Mouse (Mus musculus) liver, embryonic 11.5 days (tissue): ENCODE measurements around the gene Ccdc85a. TPM values are rescaled to one million over a fixed set of nuclear protein-coding genes. Genes with fewer than 3 reads are reported as not detected.

Experiments used
- ATAC-seq: fragments of 200-750 bp; cut with Nextera tagmentation; replicated peaks from 2 replicates; pipeline ENCODE4 v1.8.0; 2017; ENCODE audit warnings: moderate number of reproducible peaks, mild to moderate bottlenecking, moderate TSS enrichment, moderate library complexity; ENCODE audit not compliant: low FRiP score
- DNase-seq: peaks from one replicate; pipeline ENCODE4 v3.0.0-alpha.2; 2017; ENCODE audit warnings: low spot score
- H3K27ac ChIP-seq: fragments of 300-500 bp; sonication (generic); 2 replicates; pipeline ENCODE4 v1.5.1; 2014; ENCODE audit warnings: mild to moderate bottlenecking, low read depth, low read length, control low read depth
- H3K27me3 ChIP-seq: fragments of 300-500 bp; sonication (generic); replicated peaks from 2 replicates; pipeline ENCODE4 v1.6.1; 2014; ENCODE audit warnings: low read length, mixed read lengths; ENCODE audit not compliant: control insufficient read depth, insufficient read depth
- H3K36me3 ChIP-seq: fragments of 300-500 bp; sonication (generic); 2 replicates; pipeline ENCODE4 v1.6.1; 2014; ENCODE audit warnings: mild to moderate bottlenecking, low read length, moderate library complexity, mixed read lengths; ENCODE audit not compliant: control insufficient read depth, insufficient read depth
- H3K4me1 ChIP-seq: fragments of 300-500 bp; sonication (generic); replicated peaks from 2 replicates; pipeline ENCODE4 v1.6.1; 2014; ENCODE audit warnings: low read length, mixed read lengths; ENCODE audit not compliant: control insufficient read depth, insufficient read depth
- H3K4me2 ChIP-seq: fragments of 300-500 bp; sonication (generic); 2 replicates; pipeline ENCODE4 v1.6.1; 2014; ENCODE audit warnings: mild to moderate bottlenecking, control low read depth, moderate library complexity
- H3K4me3 ChIP-seq: fragments of 300-500 bp; sonication (generic); 2 replicates; pipeline ENCODE4 v1.5.1; 2014; ENCODE audit warnings: low read depth, low read length, control low read depth
- H3K9ac ChIP-seq: fragments of 300-500 bp; sonication (generic); 2 replicates; pipeline ENCODE4 v1.6.1; 2014; ENCODE audit warnings: low read depth, low read length, control low read depth
- H3K9me3 ChIP-seq: fragments of 300-500 bp; sonication (generic); 2 replicates; pipeline ENCODE4 v1.6.1; 2016; ENCODE audit warnings: low read length, inconsistent platforms, mixed read lengths; ENCODE audit not compliant: control insufficient read depth
- WGBS: fragments of 180-500 bp; shearing (Covaris S2); extraction: QIAGEN DNeasy Blood & Tissue Kit; methylation state at CpG from one replicate; pipeline ENCODE4 v1.1.7; 2014; 5-methylcytosine and 5-hydroxymethylcytosine counted together
- polyA plus RNA-seq: library from polyadenylated mRNA; unstranded; fragments of >200 nt; fragmentation: Nextera tagmentation; extraction: Ambion mirVana; gene quantifications from 2 replicates; pipeline ENCODE4 v1.2.1, GENCODE M21; 2014

The Ccdc85a gene
- polyA plus RNA-seq, 1 experiment from 2014 or later, result 0.47 TPM

GRCm38 (mm10) chr11:28556420-28556819, 27.7 kb downstream of the Ccdc85a start:
- DNase-seq (no peak), ATAC-seq (no peak)
- H3K4me2 ChIP-seq, result no peak overlapping the region
- no peaks in the 10 kb centered on the region for H3K36me3 ChIP-seq
- H3K9ac ChIP-seq, result no peak overlapping the region
- H3K27ac ChIP-seq, result no peak overlapping the region
- H3K4me3 ChIP-seq, result no peak overlapping the region
- no peaks in the 10 kb centered on the region for H3K4me1 ChIP-seq
- no peaks in the 10 kb centered on the region for H3K27me3 ChIP-seq
- no peaks in the 10 kb centered on the region for H3K9me3 ChIP-seq

DNA sequence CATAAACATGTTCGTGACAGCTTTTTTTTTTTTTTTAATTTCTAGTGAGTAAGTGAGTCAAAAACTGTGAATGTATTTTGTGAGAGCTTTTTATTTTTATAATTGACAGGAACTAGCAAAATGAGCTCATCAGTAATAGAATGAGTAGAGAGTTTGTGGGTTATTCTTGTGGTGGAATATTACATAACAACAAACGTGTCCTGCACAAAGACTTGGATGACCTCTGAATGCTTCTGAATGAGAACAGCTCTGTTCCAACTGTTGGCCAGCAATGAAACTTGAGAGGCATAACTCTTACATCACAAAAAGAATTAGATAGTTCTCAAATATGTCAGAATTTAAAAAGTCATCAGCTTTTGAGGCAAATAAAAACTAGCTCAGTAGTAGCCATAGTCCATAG, 40.7 kb downstream of the Ccdc85a start:
- ATAC-seq (no peak), DNase-seq (no peak)
- no peaks in the 10 kb centered on the region for H3K27me3 ChIP-seq
- H3K9me3 ChIP-seq, result no peaks in the 10 kb centered on the region
- no peak overlapping the region for H3K4me2 ChIP-seq
- H3K9ac ChIP-seq, result no peak overlapping the region
- WGBS, result 72% methylated on average over 2 of the region's 2 CpGs
- H3K4me3 ChIP-seq, result no peak overlapping the region
- no peaks in the 10 kb centered on the region for H3K36me3 ChIP-seq
- no peaks in the 10 kb centered on the region for H3K4me1 ChIP-seq
- no peak overlapping the region for H3K27ac ChIP-seq

DNA sequence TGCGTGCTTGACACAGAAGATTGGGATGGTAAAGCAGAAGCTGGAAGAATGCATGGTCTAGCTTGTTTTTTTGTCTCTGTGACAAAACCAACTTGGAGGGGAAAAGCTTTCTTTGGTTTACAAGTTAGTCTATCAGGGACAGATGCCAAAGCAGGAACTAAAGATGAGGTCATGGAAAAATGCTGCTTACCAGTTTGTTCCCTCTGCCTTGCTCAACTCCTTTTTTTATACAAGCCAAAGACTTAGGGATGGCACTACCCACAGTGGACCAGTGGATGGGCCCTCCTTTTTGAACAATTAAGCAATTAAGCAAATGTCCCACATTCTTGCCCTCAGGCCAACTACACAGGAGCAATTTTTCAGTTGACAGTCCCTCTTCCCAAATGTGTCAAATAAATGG, 42.8 kb downstream of the Ccdc85a start:
- H3K9ac ChIP-seq, result no peak overlapping the region
- H3K9me3 ChIP-seq, result no peaks in the 10 kb centered on the region
- no peak overlapping the region for H3K4me3 ChIP-seq
- no peaks in the 10 kb centered on the region for H3K4me1 ChIP-seq
- 72% methylated on average over 1 of the region's 1 CpGs for WGBS
- H3K27me3 ChIP-seq, result no peaks in the 10 kb centered on the region
- H3K27ac ChIP-seq, result no peak overlapping the region
- no peak overlapping the region for H3K4me2 ChIP-seq
- ATAC-seq (no peak), DNase-seq (no peak)
- H3K36me3 ChIP-seq, result no peaks in the 10 kb centered on the region

GRCm38 (mm10) chr11:28533286-28533685, 50.8 kb downstream of the Ccdc85a start:
- Histone ChIP-seq H3K4me1 (no peaks in the 10 kb centered on the region), H3K4me2 (no peak overlapping the region), H3K9me3 (no peaks in the 10 kb centered on the region), H3K36me3 (no peaks in the 10 kb centered on the region), H3K27me3 (no peaks in the 10 kb centered on the region), H3K4me3 (no peak overlapping the region), H3K9ac (no peak overlapping the region), H3K27ac (no peak overlapping the region)
- DNase-seq, result no peak
- WGBS, result 81% methylated on average over 2 of the region's 2 CpGs
- ATAC-seq, result no peak

DNA sequence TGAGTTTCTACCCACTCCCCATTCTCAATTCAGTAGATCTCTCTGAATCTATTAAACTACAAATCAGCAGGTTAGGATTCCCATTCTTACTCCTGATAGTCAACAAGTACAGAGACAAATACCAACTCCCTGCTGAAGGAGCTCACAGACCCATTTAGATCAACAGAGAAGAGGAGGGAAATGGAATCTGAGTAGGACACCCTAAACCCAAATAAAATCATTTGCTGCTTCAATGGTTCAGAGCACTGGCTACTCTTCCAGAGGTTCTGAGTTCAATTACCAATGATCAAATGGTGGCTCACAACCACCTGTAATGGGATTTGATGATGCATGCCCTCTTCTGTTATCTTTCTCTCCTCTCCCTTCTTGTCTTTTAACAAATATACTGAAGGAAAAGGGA, 82.9 kb downstream of the Ccdc85a start:
- Histone ChIP-seq H3K4me1 (no peaks in the 10 kb centered on the region), H3K27ac (no peak overlapping the region), H3K4me2 (no peak overlapping the region), H3K4me3 (no peak overlapping the region), H3K9ac (no peak overlapping the region), H3K27me3 (no peaks in the 10 kb centered on the region), H3K9me3 (no peaks in the 10 kb centered on the region), H3K36me3 (no peaks in the 10 kb centered on the region)
- ATAC-seq (no peak), DNase-seq (no peak)

DNA sequence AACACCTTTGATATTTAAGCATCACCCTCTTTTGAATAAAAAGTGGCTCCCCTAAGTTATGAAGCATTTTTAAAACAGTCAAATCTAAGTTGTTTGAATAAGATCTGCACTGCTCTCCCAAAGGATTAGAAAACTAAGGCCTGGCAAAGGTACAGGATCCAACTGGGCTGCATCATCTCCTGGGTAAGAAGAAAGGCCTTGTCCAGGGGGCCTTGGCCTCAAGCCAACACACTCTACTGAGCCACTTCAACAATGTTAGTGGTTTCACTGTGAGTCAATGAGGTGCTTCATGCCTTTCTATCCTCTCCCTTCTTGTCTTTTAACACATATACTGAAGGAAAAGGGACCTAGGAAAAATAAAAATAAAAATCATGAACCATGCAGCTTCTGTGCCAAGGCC, 87.1 kb downstream of the Ccdc85a start:
- Histone ChIP-seq H3K9ac (no peak overlapping the region), H3K4me3 (no peak overlapping the region), H3K36me3 (no peaks in the 10 kb centered on the region), H3K4me2 (no peak overlapping the region), H3K27me3 (no peaks in the 10 kb centered on the region), H3K4me1 (no peaks in the 10 kb centered on the region), H3K9me3 (no peaks in the 10 kb centered on the region), H3K27ac (no peak overlapping the region)
- ATAC-seq (no peak), DNase-seq (no peak)

DNA sequence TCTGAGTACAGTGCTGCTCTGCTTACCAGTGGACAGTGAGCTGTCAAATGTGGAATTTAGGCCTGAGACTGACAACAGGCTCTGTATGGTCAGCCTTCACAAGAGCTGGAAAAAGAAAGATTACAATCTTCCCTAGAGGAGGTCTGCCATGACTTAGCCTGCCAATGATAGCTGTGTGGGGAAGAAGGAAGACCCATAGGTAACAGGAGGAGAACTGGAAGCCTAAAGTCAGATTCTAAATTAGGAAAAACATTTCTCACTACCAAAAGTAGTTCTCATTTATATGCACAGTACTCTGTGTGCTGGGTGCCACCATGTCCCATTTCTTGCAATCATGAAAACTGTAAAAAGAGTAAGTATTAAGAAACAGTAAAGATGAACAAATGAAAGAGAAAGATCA, 90.8 kb downstream of the Ccdc85a start:
- ATAC-seq (no peak), DNase-seq (no peak)
- Histone ChIP-seq H3K9ac (no peak overlapping the region), H3K4me3 (no peak overlapping the region), H3K27me3 (no peaks in the 10 kb centered on the region), H3K9me3 (no peaks in the 10 kb centered on the region), H3K4me2 (no peak overlapping the region), H3K27ac (no peak overlapping the region), H3K4me1 (no peaks in the 10 kb centered on the region), H3K36me3 (no peaks in the 10 kb centered on the region)

GRCm38 (mm10) chr11:28491330-28491729, 92.8 kb downstream of the Ccdc85a start:
- Histone ChIP-seq H3K4me1 (no peaks in the 10 kb centered on the region), H3K4me3 (no peak overlapping the region), H3K27ac (no peak overlapping the region), H3K36me3 (no peaks in the 10 kb centered on the region), H3K27me3 (no peaks in the 10 kb centered on the region), H3K9ac (no peak overlapping the region), H3K4me2 (no peak overlapping the region), H3K9me3 (no peaks in the 10 kb centered on the region)
- 80% methylated on average over 1 of the region's 1 CpGs for WGBS
- ATAC-seq (no peak), DNase-seq (no peak)

DNA sequence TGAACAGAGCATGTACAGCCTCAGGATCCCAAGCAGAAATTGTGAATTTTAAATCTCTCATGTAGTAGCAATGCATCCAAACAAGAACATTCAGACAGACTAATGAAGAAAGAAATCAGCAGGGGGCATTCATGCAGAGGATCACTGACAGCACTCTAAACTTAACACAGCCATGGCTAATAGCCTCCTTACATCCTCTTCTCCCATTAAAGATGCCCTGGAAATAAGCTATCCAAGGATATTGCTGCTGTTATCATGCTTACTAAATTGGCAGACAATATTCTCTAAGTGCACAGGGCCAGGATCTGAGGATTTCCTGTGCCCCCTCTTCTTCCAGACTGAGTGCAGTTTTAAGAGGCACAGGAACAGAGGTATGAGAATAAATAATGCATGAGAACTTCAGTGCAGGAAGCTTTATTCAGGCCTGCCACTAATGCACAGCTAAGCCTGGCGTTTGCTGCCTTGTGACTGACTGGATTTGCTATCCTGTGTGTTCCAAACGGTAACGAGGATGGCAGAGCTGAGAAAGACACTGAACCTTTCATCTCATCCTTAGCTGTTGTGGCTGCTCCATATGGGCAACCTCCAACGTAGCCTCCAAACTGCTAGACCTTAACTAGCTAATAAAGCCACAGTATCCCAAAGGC, 99.9 kb downstream of the Ccdc85a start:
- H3K36me3 ChIP-seq, result no peaks in the 10 kb centered on the region
- no peak overlapping the region for H3K4me3 ChIP-seq
- no peak overlapping the region for H3K27ac ChIP-seq
- no peak overlapping the region for H3K9ac ChIP-seq
- no peaks in the 10 kb centered on the region for H3K9me3 ChIP-seq
- H3K27me3 ChIP-seq, result no peaks in the 10 kb centered on the region
- no peaks in the 10 kb centered on the region for H3K4me1 ChIP-seq
- DNase-seq (no peak), ATAC-seq (no peak)
- H3K4me2 ChIP-seq, result no peak overlapping the region
- 60% methylated on average over 4 of the region's 4 CpGs for WGBS
